Mouse (Mus musculus) heart, adult 2 months (tissue): Measurements from ENCODE around the gene Kif1bp. TPM values are rescaled to one million over a fixed set of nuclear protein-coding genes. Genes with fewer than 3 reads are reported as not detected.

Experiments used
- DNase-seq, 2 experiments: peaks; one replicate each; pipeline ENCODE4 v3.0.0; 2021
- H3K27ac ChIP-seq: fragments of 200-600 bp; 2 replicates; pipeline ENCODE4 v1.8.1; 2022
- H3K27me3 ChIP-seq: fragments of 200-500 bp; 2 replicates; pipeline ENCODE4 v1.6.1; 2012; ENCODE audit warnings: mild to moderate bottlenecking, low read length, inconsistent platforms, mixed read lengths; ENCODE audit not compliant: control insufficient read depth, insufficient read depth
- H3K36me3 ChIP-seq: fragments of 200-500 bp; 2 replicates; pipeline ENCODE4 v1.6.1; 2012; ENCODE audit warnings: low read length, inconsistent platforms; ENCODE audit not compliant: control insufficient read depth, insufficient read depth
- H3K4me1 ChIP-seq: fragments of 200-500 bp; 2 replicates; pipeline ENCODE4 v1.6.1; 2011; ENCODE audit warnings: low read length; ENCODE audit not compliant: control insufficient read depth, insufficient read depth
- H3K4me3 ChIP-seq: fragments of 200-600 bp; 2 replicates; pipeline ENCODE4 v1.8.1; 2022
- H3K79me2 ChIP-seq: fragments of 200-500 bp; replicated peaks from 2 replicates; pipeline ENCODE4 v1.6.1; 2012; ENCODE audit warnings: mild to moderate bottlenecking, inconsistent platforms, low read length, moderate library complexity, mixed read lengths; ENCODE audit not compliant: control insufficient read depth, insufficient read depth
- H3K9ac ChIP-seq: fragments of 200-500 bp; 2 replicates; pipeline ENCODE4 v1.6.1; 2012; ENCODE audit warnings: low read depth, mild to moderate bottlenecking, control low read depth, inconsistent platforms, low read length, mixed read lengths
- CTCF ChIP-seq: fragments of 200-600 bp; IDR thresholded peaks from 2 replicates; pipeline ENCODE4 v1.8.1; 2022; ENCODE audit warnings: antibody characterized with exemption, mild to moderate bottlenecking, moderate library complexity
- EP300 ChIP-seq: fragments of 200-500 bp; IDR thresholded peaks from 2 replicates; pipeline ENCODE4 v1.6.1; 2011; ENCODE audit warnings: low read depth, low read length, control low read depth; ENCODE audit not compliant: insufficient read depth
- POLR2A ChIP-seq: fragments of 200-500 bp; IDR thresholded peaks from 2 replicates; pipeline ENCODE4 v1.6.1; 2011; ENCODE audit warnings: mild to moderate bottlenecking, low read depth, low read length, control low read depth; ENCODE audit not compliant: insufficient read depth
- WGBS: fragments of 180-500 bp; shearing (Covaris S2); methylation state at CpG from one replicate; pipeline ENCODE4 v1.1.7; 2018; 5-methylcytosine and 5-hydroxymethylcytosine counted together
- intact Hi-C: fragments of 180-260 bp; cut with DNase I; formaldehyde crosslinking; loops from one replicate; pipeline ENCODE4 v1.15.1; 2025
- long read RNA-seq: library from polyadenylated mRNA; stranded (forward); transcript quantifications from one replicate; pipeline ENCODE4 v2.0.0, GENCODE M21; 2021
- polyA plus RNA-seq: library from polyadenylated mRNA; depleted of rRNA; stranded (reverse); fragments of >200 nt; gene quantifications from 2 replicates; pipeline ENCODE4 v1.2.3, GENCODE M21; 2012; rRNA removed
- total RNA-seq, 2 experiments: library from RNA; stranded (reverse); gene quantifications; 2 replicates each; pipeline ENCODE4 v1.2.3; 2021

Gene Kif1bp
- total RNA-seq (10 to 100 TPM; 43.3 to 47.3 TPM), polyA plus RNA-seq (23.0 and 35.6 TPM in 2 replicates)
- long read RNA-seq, transcript Kif1bp-201 (7 exons, 2,472 nt), result major isoform, 69 of 73 reads
- long read RNA-seq, partial matches to known transcripts, result 0 of 73 reads
- long read RNA-seq, other reads (novel, unspliced or antisense), result 4 of 73 reads

GRCm38 (mm10) chr10:62578338-62579100 is at the start of gene Kif1bp:
Gene Kif1bp (minus strand): TSS chr10:62578457.
- Histone ChIP-seq H3K27ac (peak within 1 kb of the TSS; percentile 82), H3K79me2 (no peaks in the 10 kb centered on the region), H3K4me3 (peak within 1 kb of the TSS; percentile 68), H3K9ac (peak within 1 kb of the TSS; percentile 92), H3K27me3 (no peaks in the 10 kb centered on the region), H3K36me3 (peaks cover 4% of the 10 kb centered on the region), H3K4me1 (peaks cover 5% of the 10 kb centered on the region; the same call in 1 of the 2 replicates)
- peak; percentile 95 to 98 for DNase-seq
- 5% methylated on average over 33 of the region's 33 CpGs for WGBS
- TF ChIP-seq CTCF, result no peak
- peak; percentile 90 for TF ChIP-seq POLR2A
- 0 out of 2 replicates have a peak, but pooled peaks have one; percentile 3 for TF ChIP-seq EP300
- intact Hi-C loops, result no loop called here

DNA sequence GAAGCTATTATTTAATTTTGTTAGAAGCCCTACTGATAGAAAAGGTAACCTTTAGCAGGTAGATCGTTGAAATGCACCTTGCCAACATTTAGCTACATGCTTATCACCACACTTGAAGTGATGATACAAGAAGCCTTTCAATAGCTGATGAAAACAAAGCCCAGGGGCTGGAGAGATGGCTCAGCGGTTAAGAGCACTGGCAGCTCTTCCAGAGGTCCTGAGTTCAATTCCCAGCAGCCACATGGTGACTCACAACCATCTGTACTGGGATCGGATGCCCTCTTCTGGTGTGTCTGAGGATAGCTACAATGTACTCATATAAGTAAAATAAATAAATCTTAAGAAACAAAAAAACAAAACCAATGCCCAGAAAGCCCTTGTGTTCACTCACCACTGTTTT is 25.9 kb upstream of the Kif1bp start:
- no peak for TF ChIP-seq EP300
- no peak for TF ChIP-seq CTCF
- TF ChIP-seq POLR2A, result no peak
- no peak overlapping the region for H3K27ac ChIP-seq
- H3K36me3 ChIP-seq, result no peaks in the 10 kb centered on the region
- intact Hi-C loops, result no loop called here
- H3K9ac ChIP-seq, result no peak overlapping the region
- peaks cover 2% of the 10 kb centered on the region for H3K4me1 ChIP-seq
- WGBS, result 78% methylated on average over 3 of the region's 3 CpGs
- no peaks in the 10 kb centered on the region for H3K27me3 ChIP-seq
- no peak for DNase-seq
- H3K79me2 ChIP-seq, result peaks cover 4% of the 10 kb centered on the region; the same call in 1 of the 2 replicates
- no peak overlapping the region for H3K4me3 ChIP-seq

GRCm38 (mm10) chr10:62603233-62604030 is 25.2 kb upstream of the Kif1bp start:
- Histone ChIP-seq H3K27me3 (no peaks in the 10 kb centered on the region), H3K4me1 (peaks cover 2% of the 10 kb centered on the region), H3K9ac (no peak overlapping the region), H3K79me2 (peaks cover 4% of the 10 kb centered on the region; the same call in 1 of the 2 replicates), H3K36me3 (no peaks in the 10 kb centered on the region), H3K27ac (no peak overlapping the region), H3K4me3 (no peak overlapping the region)
- TF ChIP-seq CTCF (no peak), POLR2A (no peak), EP300 (no peak)
- DNase-seq, result no peak
- intact Hi-C loops, result loop anchor here (2.0 kb wide), 1 partner anchor 47 kb away; the partner anchor contains the start of gene Ddx50
- 84% methylated on average over 12 of the region's 12 CpGs for WGBS

- Histone ChIP-seq H3K9ac (peak within 1 kb of the TSS; percentile 77), H3K27me3 (no peaks in the 10 kb centered on the region), H3K4me3 (peak within 1 kb of the TSS; percentile 80), H3K4me1 (peaks cover 2% of the 10 kb centered on the region), H3K27ac (peak within 1 kb of the TSS; percentile 71), H3K36me3 (no peaks in the 10 kb centered on the region), H3K79me2 (peaks cover 4% of the 10 kb centered on the region; the same call in 1 of the 2 replicates)
- intact Hi-C loops, result loop anchor here (2.0 kb wide), 1 partner anchor 48 kb away; the partner anchor contains the start of gene Ddx50
- WGBS, result 3% methylated on average over 53 of the region's 53 CpGs
- TF ChIP-seq CTCF (no peak), EP300 (0 out of 2 replicates have a peak, but pooled peaks have one; percentile 19), POLR2A (peak; percentile 93)
- DNase-seq, result peak; percentile 91 to 93
Observed at GRCm38 (mm10) chr10:62602177-62603040, 24.2 kb upstream of the Kif1bp start, which contains the start of gene Ddx21. Gene Ddx21 (minus strand): TSS chr10:62602281.

GRCm38 (mm10) chr10:62601833-62602176 is 23.5 kb upstream of the Kif1bp start:
- intact Hi-C loops, result loop anchor here (2.0 kb wide), 1 partner anchor 49 kb away; the partner anchor contains the start of gene Ddx50
- Histone ChIP-seq H3K4me1 (peaks cover 2% of the 10 kb centered on the region), H3K79me2 (peaks cover 4% of the 10 kb centered on the region; the same call in 1 of the 2 replicates), H3K27me3 (no peaks in the 10 kb centered on the region), H3K27ac (peak overlapping the region; percentile 71), H3K9ac (peak overlapping the region; percentile 77), H3K36me3 (no peaks in the 10 kb centered on the region), H3K4me3 (peak overlapping the region; percentile 80)
- DNase-seq, result no peak
- 0% methylated on average over 23 of the region's 23 CpGs for WGBS
- TF ChIP-seq EP300, result no peak
- TF ChIP-seq CTCF, result no peak
- TF ChIP-seq POLR2A, result no peak
